Comparison of ENCODE assay signal across 22 mouse cellular contexts in genomic region chr15:92500276-92500838, GRCm38 (mm10).
DNase-seq lines count a peak whose midpoint lies in the region; ATAC-seq and TF ChIP-seq lines count a peak whose summit lies in the region.
"Had no signal": no experiment of that assay in that cellular context is flagged by ENCODE, and none has a peak within 500 bp of the region (broad histone marks: within the 10 kb centered on the region; RNA-seq: fewer than 3 reads in every experiment).

No protein-coding gene starts in this region.

- TF ChIP-seq EP300 in stomach, postnatal 0 days (optimal IDR thresholded peaks at IDR 0.05), result no peak

- H3K9me3 ChIP-seq in forebrain, embryonic 11.5 days (ENCODE audit: control insufficient read depth, low read length), result no peaks in the 10 kb centered on the region
- no peaks in the 10 kb centered on the region for H3K9me3 ChIP-seq in forebrain, embryonic 15.5 days
- H3K9me3 ChIP-seq in neural tube, embryonic 15.5 days (replicated peaks), result no peaks in the 10 kb centered on the region
- H3K9me3 ChIP-seq in neural tube, embryonic 11.5 days (ENCODE audit: control insufficient read depth, low read length), result no peaks in the 10 kb centered on the region
- no peaks in the 10 kb centered on the region for H3K9me3 ChIP-seq in stomach, postnatal 0 days (ENCODE audit: control insufficient read depth, low read length)
- H3K9me3 ChIP-seq: embryonic facial prominence, embryonic 15.5 days; heart, embryonic 13.5 days; limb, embryonic 12.5 days; lung, embryonic 15.5 days had no signal

- WGBS in forebrain, embryonic 11.5 days, result 31% methylated on average over 9 of the region's 9 CpGs
- WGBS in forebrain, embryonic 15.5 days, result 15% methylated on average over 9 of the region's 9 CpGs
- whole genome bisulfite sequencing in neural tube, embryonic 15.5 days, result 33% methylated on average over 9 of the region's 9 CpGs
- 45% methylated on average over 9 of the region's 9 CpGs for WGBS in neural tube, embryonic 11.5 days
- WGBS in stomach, postnatal 0 days, result 48% methylated on average over 9 of the region's 9 CpGs

- H3K36me3 ChIP-seq in forebrain, embryonic 11.5 days (ENCODE audit: control insufficient read depth, insufficient read depth, low read length), result no peaks in the 10 kb centered on the region
- no peaks in the 10 kb centered on the region for H3K36me3 ChIP-seq in forebrain, embryonic 15.5 days
- no peaks in the 10 kb centered on the region for H3K36me3 ChIP-seq in neural tube, embryonic 15.5 days
- no peaks in the 10 kb centered on the region for H3K36me3 ChIP-seq in neural tube, embryonic 11.5 days (ENCODE audit: control insufficient read depth, insufficient read depth, low read length)
- no peaks in the 10 kb centered on the region for H3K36me3 ChIP-seq in stomach, postnatal 0 days (ENCODE audit: control insufficient read depth, insufficient read depth, low read length)
- H3K36me3 ChIP-seq: embryonic facial prominence, embryonic 15.5 days; heart, embryonic 13.5 days; limb, embryonic 12.5 days; liver, embryonic 13.5 days; lung, embryonic 15.5 days had no signal

- H3K4me3 ChIP-seq in forebrain, embryonic 11.5 days (ENCODE audit: low read depth, low read length), result no peak overlapping the region
- no peak overlapping the region for H3K4me3 ChIP-seq in forebrain, embryonic 15.5 days
- H3K4me3 ChIP-seq in neural tube, embryonic 15.5 days (replicated peaks), result no peak overlapping the region
- no peak overlapping the region for H3K4me3 ChIP-seq in neural tube, embryonic 11.5 days (ENCODE audit: low read depth, low read length)
- H3K4me3 ChIP-seq in stomach, postnatal 0 days (ENCODE audit: low read depth, low read length), result no peak overlapping the region
- H3K4me3 ChIP-seq: embryonic facial prominence, embryonic 15.5 days; heart, embryonic 13.5 days; left cerebral cortex, adult 2 months; limb, embryonic 12.5 days; liver, embryonic 13.5 days; lung, embryonic 15.5 days; myocyte had no signal

- TF ChIP-seq CTCF in stomach, postnatal 0 days (IDR thresholded peaks at IDR 0.05; ENCODE audit: low read depth), result no peak

- no peaks in the 10 kb centered on the region for H3K27me3 ChIP-seq in forebrain, embryonic 11.5 days (ENCODE audit: control insufficient read depth, insufficient read depth, low read length)
- H3K27me3 ChIP-seq in forebrain, embryonic 15.5 days, result no peaks in the 10 kb centered on the region
- no peaks in the 10 kb centered on the region for H3K27me3 ChIP-seq in neural tube, embryonic 15.5 days (replicated peaks)
- H3K27me3 ChIP-seq in neural tube, embryonic 11.5 days (ENCODE audit: control insufficient read depth, insufficient read depth, low read length), result no peaks in the 10 kb centered on the region
- H3K27me3 ChIP-seq in stomach, postnatal 0 days (ENCODE audit: control insufficient read depth, insufficient read depth, low read length), result no peaks in the 10 kb centered on the region
- H3K27me3 ChIP-seq: embryonic facial prominence, embryonic 15.5 days; heart, embryonic 13.5 days; limb, embryonic 12.5 days; liver, embryonic 13.5 days; lung, embryonic 15.5 days had no signal

- DNase-seq in forebrain, embryonic 11.5 days (ENCODE audit: low spot score), result peak; percentile 55
- DNase-seq in neural tube, embryonic 10.5 days (ENCODE audit: extremely low spot score, low spot score), result peak; percentile 26
- peak; percentile 50 for DNase-seq in neural tube, embryonic 11.5 days (ENCODE audit: low spot score)
- no peak for DNase-seq in cerebellum, postnatal 36 days
- no peak for DNase-seq in stomach, postnatal 0 days (ENCODE audit: low spot score)
- DNase-seq: adrenal gland, postnatal 14 days; cerebellum, adult 18-20 months; heart, adult 11 months; heart, postnatal 4 days; liver, embryonic 13.5 days; right cerebral cortex, postnatal 25 days; thymus, postnatal 14 days had no signal

- no peak overlapping the region for H3K27ac ChIP-seq in forebrain, embryonic 11.5 days (ENCODE audit: low read depth, low read length)
- H3K27ac ChIP-seq in forebrain, embryonic 15.5 days (replicated peaks), result no peak overlapping the region
- H3K27ac ChIP-seq in neural tube, embryonic 15.5 days (replicated peaks), result no peak overlapping the region
- H3K27ac ChIP-seq in neural tube, embryonic 11.5 days (ENCODE audit: low read depth, low read length), result no peak overlapping the region; the same call in 1 of the 2 replicates
- no peak overlapping the region for H3K27ac ChIP-seq in stomach, postnatal 0 days (replicated peaks)
- H3K27ac ChIP-seq: embryonic facial prominence, embryonic 15.5 days; heart, embryonic 13.5 days; kidney, postnatal 0 days; left cerebral cortex, adult 2 months; limb, embryonic 12.5 days; liver, embryonic 13.5 days; lung, embryonic 15.5 days had no signal

- ATAC-seq in forebrain, embryonic 11.5 days (replicated peaks; ENCODE audit: low FRiP score), result peak; percentile 73
- ATAC-seq in forebrain, embryonic 15.5 days (replicated peaks), result no peak
- ATAC-seq in neural tube, embryonic 15.5 days (ENCODE audit: low FRiP score), result no peak
- peak; percentile 41; the same call in 1 of the 2 replicates for ATAC-seq in neural tube, embryonic 11.5 days (ENCODE audit: insufficient read depth, low FRiP score, low TSS enrichment)
- no peak for ATAC-seq in stomach, postnatal 0 days (ENCODE audit: low FRiP score, low TSS enrichment)
- ATAC-seq: intestine, postnatal 0 days had no signal

- no peak overlapping the region for H3K9ac ChIP-seq in forebrain, embryonic 11.5 days (ENCODE audit: low read length)
- H3K9ac ChIP-seq in forebrain, embryonic 15.5 days (replicated peaks), result no peak overlapping the region
- no peak overlapping the region for H3K9ac ChIP-seq in neural tube, embryonic 15.5 days (replicated peaks)
- H3K9ac ChIP-seq in neural tube, embryonic 11.5 days (ENCODE audit: low read length), result no peak overlapping the region
- no peak overlapping the region for H3K9ac ChIP-seq in stomach, postnatal 0 days (ENCODE audit: low read length)
- H3K9ac ChIP-seq: embryonic facial prominence, embryonic 15.5 days; heart, embryonic 13.5 days; limb, embryonic 12.5 days; liver, embryonic 13.5 days; lung, embryonic 15.5 days had no signal

- no peak overlapping the region for H3K4me2 ChIP-seq in forebrain, embryonic 11.5 days (ENCODE audit: low read depth, low read length, severe bottlenecking)
- H3K4me2 ChIP-seq in forebrain, embryonic 15.5 days (replicated peaks), result no peak overlapping the region
- H3K4me2 ChIP-seq in neural tube, embryonic 15.5 days, result no peak overlapping the region
- H3K4me2 ChIP-seq in neural tube, embryonic 11.5 days (ENCODE audit: low read depth), result no peak overlapping the region
- H3K4me2 ChIP-seq in stomach, postnatal 0 days (replicated peaks; ENCODE audit: low read depth), result no peak overlapping the region
- H3K4me2 ChIP-seq: embryonic facial prominence, embryonic 15.5 days; heart, embryonic 13.5 days; limb, embryonic 12.5 days; liver, embryonic 13.5 days; lung, embryonic 15.5 days had no signal

- H3K4me1 ChIP-seq in forebrain, embryonic 11.5 days (replicated peaks; ENCODE audit: control insufficient read depth, insufficient read depth, low read length), result no peaks in the 10 kb centered on the region
- H3K4me1 ChIP-seq in forebrain, embryonic 15.5 days, result peaks cover 14% of the 10 kb centered on the region
- peaks cover 3% of the 10 kb centered on the region; the same call in 1 of the 2 replicates for H3K4me1 ChIP-seq in neural tube, embryonic 15.5 days
- H3K4me1 ChIP-seq in neural tube, embryonic 11.5 days (ENCODE audit: control insufficient read depth, insufficient read depth, low read length), result no peaks in the 10 kb centered on the region
- no peaks in the 10 kb centered on the region for H3K4me1 ChIP-seq in stomach, postnatal 0 days (replicated peaks; ENCODE audit: control insufficient read depth, insufficient read depth)
- H3K4me1 ChIP-seq: embryonic facial prominence, embryonic 15.5 days; heart, embryonic 13.5 days; limb, embryonic 12.5 days; liver, embryonic 13.5 days; lung, embryonic 15.5 days had no signal

Comparison
In these comparisons a context has a peak if more than half of its experiments do, and no peak if none do; other contexts are left out.
1. ATAC-seq: peak in forebrain, embryonic 11.5 days (single experiment) and neural tube, embryonic 11.5 days (single experiment); none in forebrain, embryonic 15.5 days (single experiment), neural tube, embryonic 15.5 days (single experiment) and stomach, postnatal 0 days (single experiment).
2. DNase-seq: peak in forebrain, embryonic 11.5 days (single experiment), neural tube, embryonic 10.5 days (single experiment) and neural tube, embryonic 11.5 days (single experiment); none in cerebellum, postnatal 36 days (0 of 2) and stomach, postnatal 0 days (single experiment).